Mouse (Mus musculus) embryonic fibroblast, embryonic 13.5 days (primary cell): Measurements from ENCODE around the gene Pet117. TPM values are rescaled to one million over a fixed set of nuclear protein-coding genes. Genes with fewer than 3 reads are reported as not detected.

Experiments
- H3K27ac ChIP-seq: 2 replicates; pipeline ENCODE4 v1.5.1; 2012; ENCODE audit warnings: low read length, control low read depth, inconsistent platforms; ENCODE audit not compliant: insufficient read depth
- H3K4me1 ChIP-seq: 2 replicates; pipeline ENCODE4 v1.6.1; 2011; ENCODE audit warnings: low read length; ENCODE audit not compliant: control insufficient read depth, insufficient read depth
- H3K4me3 ChIP-seq: 2 replicates; pipeline ENCODE4 v1.5.1; 2011; ENCODE audit warnings: mild to moderate bottlenecking, control low read depth, low read length; ENCODE audit not compliant: insufficient read depth
- CTCF ChIP-seq: IDR thresholded peaks from 2 replicates; pipeline ENCODE4 v1.5.1; 2011; ENCODE audit warnings: mild to moderate bottlenecking, control low read depth, low read length, moderate library complexity, borderline replicate concordance; ENCODE audit not compliant: insufficient read depth
- POLR2A ChIP-seq: IDR thresholded peaks from 2 replicates; pipeline ENCODE4 v1.6.1; 2011; ENCODE audit warnings: low read depth, mild to moderate bottlenecking, control low read depth, low read length, moderate library complexity
- polyA plus RNA-seq: library from polyadenylated mRNA; stranded (reverse); fragments of >200 nt; gene quantifications from 2 replicates; pipeline ENCODE4 v1.2.4, GENCODE M21; 2011; ENCODE audit warnings: low read depth; ENCODE audit not compliant: missing spikeins, insufficient read length

The Pet117 gene
- 6.4 and 9.2 TPM in 2 replicates for polyA plus RNA-seq

- Histone ChIP-seq H3K27ac (peak within 1 kb of the TSS; percentile 93), H3K4me3 (peak within 1 kb of the TSS; percentile 78), H3K4me1 (no peaks in the 10 kb centered on the region)
- TF ChIP-seq POLR2A (peak; percentile 88), CTCF (no peak)
These were observed at the start of gene Pet117, which contains the start of gene Kat14 for GRCm38 (mm10) chr2:144368400-144369019. Gene Pet117 (plus strand): TSS chr2:144368996. Gene Kat14 (plus strand): TSS chr2:144368983.

DNA sequence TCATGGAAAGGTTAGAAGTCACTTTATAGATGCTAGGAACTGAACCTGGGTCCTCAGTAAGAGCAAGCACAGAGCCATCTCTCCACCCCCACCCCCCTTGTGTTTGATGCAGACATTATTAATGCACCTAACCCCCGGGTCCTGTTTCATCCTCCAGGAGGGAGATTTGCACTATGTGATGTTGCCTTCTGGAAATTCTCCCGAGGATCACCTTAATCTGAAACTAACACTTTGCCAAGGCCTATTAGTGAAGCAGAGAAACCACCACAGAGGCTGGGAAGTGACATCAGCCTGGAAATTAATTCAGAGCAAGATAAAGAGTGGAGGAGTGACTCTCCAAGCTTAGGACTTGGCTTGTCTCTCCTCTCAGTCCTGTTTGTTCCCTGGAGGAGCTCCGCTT is 44.6 kb upstream of the Pet117 start:
- H3K27ac ChIP-seq: no peak overlapping the region
- H3K4me3 ChIP-seq: no peak overlapping the region
- TF ChIP-seq CTCF (no peak), POLR2A (no peak)
- H3K4me1 ChIP-seq: no peaks in the 10 kb centered on the region

GRCm38 (mm10) chr2:144329451-144329850 is 39.3 kb upstream of the Pet117 start:
- Histone ChIP-seq H3K4me3 (no peak overlapping the region), H3K27ac (no peak overlapping the region)
- TF ChIP-seq CTCF: no peak
- no peak for TF ChIP-seq POLR2A

GRCm38 (mm10) chr2:144329937-144330336 is 38.9 kb upstream of the Pet117 start:
- H3K4me3 ChIP-seq: no peak overlapping the region
- H3K27ac ChIP-seq: no peak overlapping the region
- no peak for TF ChIP-seq POLR2A
- TF ChIP-seq CTCF: no peak
- no peaks in the 10 kb centered on the region for H3K4me1 ChIP-seq

More at GRCm38 (mm10) chr2:144329451-144329850, 39.3 kb upstream of the Pet117 start:
- no peaks in the 10 kb centered on the region for H3K4me1 ChIP-seq

DNA sequence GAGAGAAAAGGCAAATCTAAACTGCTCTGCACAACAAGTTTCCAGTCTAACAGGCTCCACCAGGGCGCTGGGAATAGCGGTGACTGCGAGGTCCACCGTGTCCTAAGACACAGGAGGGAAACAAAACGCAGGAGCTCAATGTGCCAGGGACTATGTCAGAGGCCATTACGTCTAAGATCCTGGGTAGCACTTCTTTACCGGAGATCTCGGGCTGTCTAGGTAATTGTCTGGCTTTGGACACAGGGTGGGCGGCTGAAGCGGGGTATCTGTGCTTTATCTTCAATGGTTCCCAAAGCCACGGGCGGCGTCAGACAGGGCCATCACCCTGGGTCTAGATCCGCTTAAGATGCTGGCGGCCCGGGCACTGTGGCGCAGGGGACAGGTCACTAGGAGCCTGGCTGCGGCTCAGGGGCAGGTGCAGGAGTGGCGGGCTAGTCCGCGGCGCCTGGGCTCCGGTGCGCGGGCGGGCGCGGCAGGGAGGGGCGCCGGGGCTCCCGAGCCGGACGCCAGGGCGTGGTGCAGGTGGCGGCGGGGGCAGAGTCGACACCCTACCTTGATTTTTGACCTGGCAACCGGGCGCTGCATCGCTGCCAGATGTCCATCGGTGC is 38.3 kb upstream of the Pet117 start:
- Histone ChIP-seq H3K4me1 (no peaks in the 10 kb centered on the region), H3K27ac (no peak overlapping the region), H3K4me3 (peak overlapping the region; percentile 14; the same call in 1 of the 2 replicates)
- TF ChIP-seq CTCF (no peak), POLR2A (no peak)

GRCm38 (mm10) chr2:144330960-144331371 is 37.8 kb upstream of the Pet117 start:
- TF ChIP-seq CTCF (no peak), POLR2A (no peak)
- Histone ChIP-seq H3K4me3 (peak overlapping the region; percentile 14; the same call in 1 of the 2 replicates), H3K27ac (no peak overlapping the region), H3K4me1 (no peaks in the 10 kb centered on the region)

GRCm38 (mm10) chr2:144331401-144332302 is 37.1 kb upstream of the Pet117 start, which contains the start of gene Ovol2:
Gene Ovol2 (minus strand): TSS chr2:144332146.
- TF ChIP-seq POLR2A (no peak), CTCF (no peak)
- Histone ChIP-seq H3K4me3 (peak within 1 kb of the TSS; percentile 14; the same call in 1 of the 2 replicates), H3K27ac (no peak within 1 kb of the TSS), H3K4me1 (no peaks in the 10 kb centered on the region)

DNA sequence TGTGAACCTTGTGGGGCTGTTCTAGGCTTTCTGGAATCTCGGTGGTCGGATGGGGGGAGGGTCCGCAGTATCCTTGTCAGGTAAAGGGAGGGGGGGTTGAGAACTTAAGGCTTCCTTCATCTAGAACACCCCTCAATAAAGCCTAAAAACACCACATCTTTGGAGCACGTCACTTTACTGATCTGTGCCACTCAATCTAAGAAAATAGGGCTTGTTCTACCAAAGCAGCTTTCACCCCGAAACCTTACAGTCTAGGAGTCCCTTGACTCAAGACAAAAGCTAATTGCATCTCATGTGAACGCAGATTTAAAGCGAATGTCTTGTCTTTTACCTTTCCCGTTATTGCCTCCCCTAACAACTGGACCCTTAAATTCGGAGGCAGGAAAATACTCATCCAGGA is 36.3 kb upstream of the Pet117 start:
- Histone ChIP-seq H3K4me3 (no peak overlapping the region), H3K4me1 (no peaks in the 10 kb centered on the region), H3K27ac (no peak overlapping the region)
- TF ChIP-seq POLR2A (no peak), CTCF (no peak)

DNA sequence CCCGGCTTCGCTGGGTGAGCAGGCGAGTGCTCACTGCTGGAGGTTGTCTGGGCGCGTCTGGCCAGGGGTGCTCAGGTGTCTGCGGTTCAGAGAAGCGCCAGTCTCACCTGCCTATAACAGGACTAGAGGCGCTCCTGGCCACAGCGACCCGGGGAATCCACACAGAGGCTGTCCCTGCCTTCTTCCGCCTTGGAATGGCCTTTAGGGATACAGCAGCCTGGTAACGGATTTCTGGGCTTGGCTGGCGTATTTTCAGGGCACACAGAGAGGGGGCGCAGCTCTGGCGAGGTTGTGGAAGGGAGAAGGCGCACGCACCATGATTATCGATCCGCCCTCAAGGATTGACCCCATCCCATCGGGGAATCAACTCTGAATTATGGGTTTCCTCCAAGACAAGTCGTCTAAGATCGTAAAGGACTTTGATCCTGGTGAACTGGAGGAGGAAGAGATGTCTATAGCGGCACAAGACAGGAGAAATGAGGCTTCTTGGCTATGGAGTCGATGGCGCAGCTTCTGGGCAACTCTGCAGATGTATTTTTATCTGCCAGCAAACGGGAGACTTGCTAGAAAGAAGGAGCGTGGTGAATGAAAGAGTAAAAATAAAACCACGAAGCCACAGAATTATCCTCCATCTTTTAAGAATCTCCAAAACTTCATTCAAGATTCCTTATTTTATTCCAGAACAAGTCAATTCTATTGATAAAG is 35.5 kb upstream of the Pet117 start:
- no peak overlapping the region for H3K27ac ChIP-seq
- no peaks in the 10 kb centered on the region for H3K4me1 ChIP-seq
- no peak overlapping the region for H3K4me3 ChIP-seq
- no peak for TF ChIP-seq POLR2A
- TF ChIP-seq CTCF: no peak
